Mouse (Mus musculus) liver, embryonic 12.5 days (tissue): ENCODE results near the gene Nat8f5. TPM values are rescaled to one million over a fixed set of nuclear protein-coding genes. Genes with fewer than 3 reads are reported as not detected.
"Not testable (repeated sequence)": the region's sequence is repeated elsewhere in the genome, so short reads cannot be mapped to it uniquely, and the experiment has no call there.

Experiments used
- ATAC-seq: fragments of 200-750 bp; cut with Nextera tagmentation; 2 replicates; pipeline ENCODE4 v1.8.0; 2017; ENCODE audit warnings: moderate number of reproducible peaks, mild to moderate bottlenecking, moderate library complexity
- H3K27ac ChIP-seq: fragments of 300-500 bp; sonication (generic); 2 replicates; pipeline ENCODE4 v1.5.1; 2016; ENCODE audit warnings: mild to moderate bottlenecking
- H3K27me3 ChIP-seq: fragments of 300-500 bp; sonication (generic); replicated peaks from 2 replicates; pipeline ENCODE4 v1.6.1; 2016; ENCODE audit warnings: mild to moderate bottlenecking, moderate library complexity
- H3K36me3 ChIP-seq: fragments of 300-500 bp; sonication (generic); 2 replicates; pipeline ENCODE4 v1.6.1; 2016; ENCODE audit warnings: mild to moderate bottlenecking, moderate library complexity
- H3K4me1 ChIP-seq: fragments of 300-500 bp; sonication (generic); 2 replicates; pipeline ENCODE4 v1.6.1; 2016
- H3K4me2 ChIP-seq: fragments of 300-500 bp; sonication (generic); 2 replicates; pipeline ENCODE4 v1.6.1; 2016; ENCODE audit warnings: mild to moderate bottlenecking, moderate library complexity
- H3K4me3 ChIP-seq: fragments of 300-500 bp; sonication (generic); 2 replicates; pipeline ENCODE4 v1.5.1; 2016; ENCODE audit warnings: mild to moderate bottlenecking, moderate library complexity
- H3K9ac ChIP-seq: fragments of 300-500 bp; sonication (generic); 2 replicates; pipeline ENCODE4 v1.6.1; 2016; ENCODE audit warnings: mild to moderate bottlenecking, moderate library complexity
- H3K9me3 ChIP-seq: fragments of 300-500 bp; sonication (generic); replicated peaks from 2 replicates; pipeline ENCODE4 v1.6.1; 2016; ENCODE audit warnings: mild to moderate bottlenecking, moderate library complexity
- WGBS: fragments of 180-500 bp; shearing (Covaris S2); methylation state at CpG from one replicate; pipeline ENCODE4 v1.1.7; 2016; ENCODE audit not compliant: insufficient replicate concordance; 5-methylcytosine and 5-hydroxymethylcytosine counted together
- polyA plus RNA-seq: library from polyadenylated mRNA; unstranded; fragments of >200 nt; fragmentation: Nextera tagmentation; extraction: Ambion mirVana; gene quantifications from 2 replicates; pipeline ENCODE4 v1.2.1, GENCODE M21; 2016

Nat8f5 gene
- polyA plus RNA-seq, 1 experiment from 2014 or later = not detected

DNA sequence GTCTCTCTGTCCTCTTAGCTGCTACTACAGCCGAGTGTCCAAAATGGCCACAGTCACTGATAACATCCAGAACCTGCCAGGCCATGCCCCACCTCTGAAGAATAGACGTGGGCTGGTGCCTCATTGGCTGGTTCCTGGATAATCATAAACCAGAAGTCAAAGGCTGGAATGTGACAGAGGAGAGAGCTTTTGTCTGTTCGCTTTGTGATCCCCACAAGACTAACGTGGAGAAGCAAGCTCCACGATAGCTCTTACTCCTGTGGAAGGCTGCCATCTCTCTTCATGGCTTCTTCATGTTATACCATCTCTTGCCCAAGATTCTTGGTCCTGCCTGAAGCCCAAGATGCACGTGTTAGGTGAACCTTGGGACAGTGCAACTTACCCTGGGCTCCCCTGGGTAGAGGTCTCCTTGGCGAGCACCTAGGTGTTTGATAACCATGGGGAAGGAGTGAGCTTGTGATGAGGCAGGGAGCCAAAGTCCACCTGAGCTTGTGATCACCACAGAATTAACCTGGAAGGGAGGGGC, 11.1 kb upstream of the Nat8f5 start, which contains the start of gene Nat8:
Gene Nat8, minus strand, starts transcription at position 287 of the 526 bp plus-strand sequence.
- 57% methylated on average over 7 of the region's 7 CpGs for WGBS
- no peak within 1 kb of the TSS for H3K9ac ChIP-seq
- no peaks in the 10 kb centered on the region for H3K36me3 ChIP-seq
- H3K27me3 ChIP-seq = no peaks in the 10 kb centered on the region
- no peak within 1 kb of the TSS for H3K27ac ChIP-seq
- no peaks in the 10 kb centered on the region for H3K4me1 ChIP-seq
- no peak within 1 kb of the TSS for H3K4me3 ChIP-seq
- H3K9me3 ChIP-seq = no peaks in the 10 kb centered on the region
- no peak within 1 kb of the TSS for H3K4me2 ChIP-seq
- no peak for ATAC-seq

DNA sequence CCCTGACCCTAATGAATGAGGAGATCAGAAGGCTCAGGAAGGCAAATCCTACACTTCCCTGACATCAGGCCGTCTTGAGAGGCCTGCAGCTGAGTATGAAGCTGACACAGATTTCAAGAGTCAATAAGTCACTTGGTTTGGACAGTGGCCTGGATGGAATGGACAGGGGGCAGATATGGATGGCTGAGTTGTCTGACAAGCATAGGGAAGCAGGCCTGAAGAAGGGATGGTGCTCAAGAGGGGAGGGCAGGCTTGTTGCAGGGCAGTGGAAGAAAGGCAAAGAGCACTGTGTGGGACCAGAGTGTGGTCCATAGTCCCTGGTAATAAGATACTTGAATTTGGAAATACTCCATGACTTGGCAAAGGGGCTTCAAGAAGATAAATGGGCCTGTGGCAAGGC, 8.7 kb upstream of the Nat8f5 start:
- Histone ChIP-seq H3K36me3 (no peaks in the 10 kb centered on the region), H3K9me3 (no peaks in the 10 kb centered on the region), H3K27me3 (no peaks in the 10 kb centered on the region), H3K4me1 (no peaks in the 10 kb centered on the region), H3K9ac (no peak overlapping the region), H3K4me2 (no peak overlapping the region), H3K4me3 (no peak overlapping the region), H3K27ac (no peak overlapping the region)
- ATAC-seq = no peak
- WGBS = 47% methylated on average over 1 of the region's 1 CpGs

DNA sequence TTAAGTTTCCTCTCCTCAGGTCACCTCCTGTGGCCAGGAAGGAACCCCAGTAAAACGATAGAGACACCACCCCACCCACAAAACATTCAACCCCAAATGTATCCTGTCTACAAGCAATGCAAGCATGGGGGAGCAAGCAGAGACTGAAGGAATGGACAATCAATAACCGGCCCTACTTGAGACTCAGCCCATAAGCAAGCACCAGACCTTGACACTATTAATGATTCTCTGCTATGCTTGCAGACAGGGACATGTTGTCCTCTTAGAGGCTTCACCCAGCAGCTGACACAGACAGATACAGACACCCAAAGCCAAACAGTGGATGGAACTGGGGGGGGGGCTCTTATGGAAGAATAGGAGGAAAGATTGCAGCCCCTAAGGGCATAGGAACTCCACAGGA, 5.1 kb upstream of the Nat8f5 start:
- Histone ChIP-seq H3K9ac (no peak overlapping the region), H3K4me2 (no peak overlapping the region), H3K27ac (no peak overlapping the region), H3K9me3 (no peaks in the 10 kb centered on the region), H3K27me3 (no peaks in the 10 kb centered on the region), H3K4me1 (no peaks in the 10 kb centered on the region), H3K4me3 (no peak overlapping the region), H3K36me3 (no peaks in the 10 kb centered on the region)
- 70% methylated on average over 2 of the region's 2 CpGs for WGBS
- ATAC-seq = no peak

GRCm38 (mm10) chr6:85823382-85824090, 2.8 kb upstream of the Nat8f5 start:
- H3K27me3 ChIP-seq = no peaks in the 10 kb centered on the region
- no peak overlapping the region for H3K4me3 ChIP-seq
- H3K4me1 ChIP-seq = no peaks in the 10 kb centered on the region
- H3K4me2 ChIP-seq = no peak overlapping the region
- H3K36me3 ChIP-seq = no peaks in the 10 kb centered on the region
- 79% methylated on average over 1 of the region's 1 CpGs for WGBS
- H3K9ac ChIP-seq = no peak overlapping the region
- H3K27ac ChIP-seq = no peak overlapping the region
- no peaks in the 10 kb centered on the region for H3K9me3 ChIP-seq
- ATAC-seq = no peak

DNA sequence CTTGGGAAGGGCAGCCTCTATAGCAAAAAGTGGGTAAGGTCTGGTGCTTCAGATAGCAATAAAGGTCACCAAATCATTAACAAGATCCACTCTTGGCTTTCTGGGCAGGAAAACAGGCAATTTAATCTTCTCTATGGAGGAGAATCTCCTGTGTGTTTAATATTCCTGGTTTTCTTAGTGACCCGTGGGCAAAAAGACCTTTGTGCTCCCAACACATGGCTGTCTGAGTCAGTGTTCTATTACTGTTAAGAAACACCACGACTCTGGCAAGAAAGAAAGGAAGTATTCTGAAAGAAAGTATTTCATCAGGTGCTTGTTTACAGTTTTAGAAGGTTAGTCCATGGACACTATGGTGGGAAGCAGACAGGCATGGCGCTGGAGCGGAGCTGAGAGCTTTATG, 1.5 kb upstream of the Nat8f5 start:
- Histone ChIP-seq H3K27ac (no peak overlapping the region), H3K36me3 (no peaks in the 10 kb centered on the region), H3K4me2 (no peak overlapping the region), H3K9ac (no peak overlapping the region), H3K4me1 (no peaks in the 10 kb centered on the region), H3K4me3 (no peak overlapping the region), H3K27me3 (no peaks in the 10 kb centered on the region), H3K9me3 (no peaks in the 10 kb centered on the region)
- 70% methylated on average over 4 of the region's 4 CpGs for WGBS
- ATAC-seq = no peak

DNA sequence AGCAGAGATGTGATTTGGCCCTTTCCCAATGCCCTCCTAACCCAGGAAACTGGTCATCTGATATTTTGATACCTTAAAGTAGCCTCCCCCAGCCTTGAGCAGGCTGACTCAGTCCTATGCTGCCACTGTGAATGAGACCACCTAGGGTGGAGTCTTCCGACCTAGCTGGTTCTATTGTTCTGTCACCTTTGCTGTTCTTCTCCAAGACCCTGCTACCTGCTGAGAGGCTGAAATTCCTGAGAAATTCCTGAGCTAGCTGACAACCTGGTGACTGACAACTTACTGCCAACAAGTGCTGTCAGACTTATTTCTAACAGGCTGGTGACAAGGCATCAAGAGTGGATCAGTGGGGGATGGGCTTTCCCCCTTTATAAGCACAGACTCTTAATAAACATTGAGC, 2.4 kb downstream of the Nat8f5 start:
- H3K27ac ChIP-seq = no peak overlapping the region
- H3K4me2 ChIP-seq = no peak overlapping the region
- H3K4me1 ChIP-seq = no peaks in the 10 kb centered on the region
- H3K4me3 ChIP-seq = no peak overlapping the region
- ATAC-seq = no peak
- no peaks in the 10 kb centered on the region for H3K36me3 ChIP-seq
- H3K9ac ChIP-seq = no peak overlapping the region
- 36% methylated on average over 1 of the region's 1 CpGs for WGBS
- no peaks in the 10 kb centered on the region for H3K9me3 ChIP-seq
- no peaks in the 10 kb centered on the region for H3K27me3 ChIP-seq

GRCm38 (mm10) chr6:85813339-85813738, 7.4 kb downstream of the Nat8f5 start:
- ATAC-seq = no peak
- Histone ChIP-seq H3K4me3 (no peak overlapping the region), H3K9me3 (no peaks in the 10 kb centered on the region), H3K4me1 (no peaks in the 10 kb centered on the region), H3K27ac (no peak overlapping the region), H3K36me3 (no peaks in the 10 kb centered on the region), H3K27me3 (no peaks in the 10 kb centered on the region), H3K4me2 (no peak overlapping the region), H3K9ac (no peak overlapping the region)
- 61% methylated on average over 2 of the region's 2 CpGs for WGBS

- not testable (repeated sequence) for H3K27ac ChIP-seq, H3K27me3 ChIP-seq, H3K4me3 ChIP-seq, H3K4me1 ChIP-seq, H3K9ac ChIP-seq, H3K9me3 ChIP-seq, H3K4me2 ChIP-seq, H3K36me3 ChIP-seq, ATAC-seq
- 48% methylated on average over 3 of the region's 3 CpGs for WGBS
Measured at GRCm38 (mm10) chr6:85810942-85811537, 9.7 kb downstream of the Nat8f5 start.

DNA sequence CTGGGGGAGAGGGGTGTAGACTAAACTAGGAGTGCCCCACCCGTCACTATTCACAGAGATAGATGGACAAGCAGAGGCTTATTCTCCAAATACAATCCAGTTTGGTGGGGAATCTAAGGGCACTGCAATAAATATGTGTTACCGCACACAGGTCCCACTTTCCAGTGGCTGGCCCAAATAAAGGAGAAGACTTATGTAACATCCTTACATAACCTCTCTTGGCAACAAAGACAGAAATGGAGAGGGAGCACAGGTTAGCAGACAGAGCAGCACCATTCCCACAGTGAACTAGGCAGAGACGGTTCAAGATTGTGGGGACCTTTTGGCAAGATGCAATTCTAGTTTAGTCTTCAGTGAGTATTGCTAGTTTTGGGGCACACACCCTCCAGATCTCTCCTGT, 10.3 kb downstream of the Nat8f5 start:
- H3K9ac ChIP-seq, H3K9me3 ChIP-seq, H3K4me3 ChIP-seq, H3K4me1 ChIP-seq, H3K27ac ChIP-seq, H3K27me3 ChIP-seq, H3K4me2 ChIP-seq, H3K36me3 ChIP-seq, ATAC-seq: not testable (repeated sequence)
- WGBS = 58% methylated on average over 3 of the region's 3 CpGs

- not testable (repeated sequence) for H3K4me1 ChIP-seq
- 41% methylated on average over 3 of the region's 3 CpGs for WGBS
Measured at GRCm38 (mm10) chr6:85809784-85810183, 11.0 kb downstream of the Nat8f5 start.

DNA sequence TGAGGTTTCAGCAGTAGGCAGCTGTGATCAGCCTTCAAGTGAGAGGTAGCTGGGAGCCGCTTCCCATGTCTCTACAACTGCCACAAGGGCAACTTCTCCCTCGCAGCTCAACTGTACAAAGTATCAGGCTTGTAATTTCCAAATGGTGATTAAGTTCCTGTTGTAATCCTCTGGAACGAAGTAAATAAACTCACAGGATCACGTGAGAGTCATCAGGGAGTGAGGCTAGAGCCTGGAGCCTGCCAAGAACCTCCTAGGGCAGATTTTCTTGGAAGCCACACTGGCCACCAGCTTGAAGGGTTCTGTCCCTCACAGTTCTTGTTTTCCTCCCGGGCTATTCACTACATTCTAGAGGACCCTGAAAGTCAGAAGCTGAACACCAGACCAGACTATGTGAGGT, 17.6 kb downstream of the Nat8f5 start:
- H3K9me3 ChIP-seq, ATAC-seq, H3K4me1 ChIP-seq, H3K27ac ChIP-seq, H3K36me3 ChIP-seq, H3K4me2 ChIP-seq, H3K27me3 ChIP-seq, H3K4me3 ChIP-seq, H3K9ac ChIP-seq: not testable (repeated sequence)
- 52% methylated on average over 5 of the region's 5 CpGs for WGBS

More at GRCm38 (mm10) chr6:85809784-85810183, 11.0 kb downstream of the Nat8f5 start:
- H3K9me3 ChIP-seq, H3K4me3 ChIP-seq, H3K27ac ChIP-seq, H3K27me3 ChIP-seq, ATAC-seq, H3K4me2 ChIP-seq, H3K36me3 ChIP-seq, H3K9ac ChIP-seq: not testable (repeated sequence)
